Mouse (Mus musculus) ES-E14 (cell line): ENCODE results near the gene Cmklr1.

ENCODE experiments used
- CHD2 ChIP-seq: IDR thresholded peaks from 2 replicates; pipeline ENCODE4 v1.6.1; 2014; ENCODE audit warnings: mild to moderate bottlenecking, low read depth, low read length, inconsistent platforms
- ZC3H11A ChIP-seq: IDR thresholded peaks from 2 replicates; pipeline ENCODE4 v1.6.1; 2012; ENCODE audit warnings: low read depth, mild to moderate bottlenecking, inconsistent platforms, low read length, borderline replicate concordance

- TF ChIP-seq CHD2 = no peak
- TF ChIP-seq ZC3H11A = no peak
Observed at GRCm38 (mm10) chr5:113652215-113652614, 2.0 kb upstream of the Cmklr1 start.
